Mouse (Mus musculus) regulatory T cell (primary cell): ENCODE data around the gene Syndig1.

Source experiments
- in situ Hi-C: fragments of 300-600 bp; cut with MboI, MseI; formaldehyde crosslinking; loops from one replicate; pipeline ENCODE4 v1.15.1; 2025; ENCODE audit warnings: high pct_unique_total_duplicates

Gene Syndig1

GRCm38 (mm10) chr2:149872496-149872895, 43.5 kb downstream of the Syndig1 start:
- in situ Hi-C loops, result no loop called here

- in situ Hi-C loops, result no loop called here
Observed at GRCm38 (mm10) chr2:149873346-149873745, 44.3 kb downstream of the Syndig1 start.

GRCm38 (mm10) chr2:149877954-149878353, 48.9 kb downstream of the Syndig1 start:
- in situ Hi-C loops, result no loop called here

DNA sequence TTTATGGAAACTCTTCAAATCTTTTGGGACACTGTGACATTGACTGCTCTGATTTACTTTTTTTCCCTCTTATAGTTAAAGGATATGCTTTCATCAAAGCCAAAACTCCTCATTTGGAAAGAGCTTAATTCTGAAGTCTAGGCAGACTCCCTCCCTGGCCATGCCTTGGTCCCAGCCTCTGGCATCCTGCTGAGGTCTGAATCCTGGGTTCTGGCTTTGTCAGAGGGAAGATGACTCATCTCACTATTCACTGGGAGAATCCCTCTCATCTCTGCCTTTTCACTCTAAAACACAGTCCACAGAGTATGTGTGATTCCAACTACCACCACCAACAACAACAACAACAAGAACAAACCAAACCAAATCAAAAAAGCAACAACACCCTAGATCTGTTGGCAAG, 58.6 kb downstream of the Syndig1 start:
- in situ Hi-C loops, result no loop called here

DNA sequence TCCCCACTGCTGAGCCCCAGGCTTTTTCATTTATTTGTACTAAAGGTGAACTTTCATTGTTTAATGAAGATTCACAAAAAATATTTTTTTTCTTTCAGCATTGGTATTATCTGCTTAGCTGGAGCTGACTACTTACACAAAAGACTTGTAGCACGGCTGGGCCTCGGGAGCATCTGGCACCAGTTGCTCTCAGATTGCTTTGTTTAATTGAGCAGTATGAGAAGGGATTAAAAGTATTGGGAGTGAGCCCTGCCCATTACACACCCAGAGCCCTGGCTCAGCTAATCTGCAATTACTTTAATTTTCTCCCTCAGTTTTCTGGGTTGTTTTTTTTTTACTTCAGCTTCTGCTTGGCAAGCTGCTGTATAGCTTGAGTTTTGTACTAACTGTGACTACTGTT, 62.6 kb downstream of the Syndig1 start:
- in situ Hi-C loops, result no loop called here

DNA sequence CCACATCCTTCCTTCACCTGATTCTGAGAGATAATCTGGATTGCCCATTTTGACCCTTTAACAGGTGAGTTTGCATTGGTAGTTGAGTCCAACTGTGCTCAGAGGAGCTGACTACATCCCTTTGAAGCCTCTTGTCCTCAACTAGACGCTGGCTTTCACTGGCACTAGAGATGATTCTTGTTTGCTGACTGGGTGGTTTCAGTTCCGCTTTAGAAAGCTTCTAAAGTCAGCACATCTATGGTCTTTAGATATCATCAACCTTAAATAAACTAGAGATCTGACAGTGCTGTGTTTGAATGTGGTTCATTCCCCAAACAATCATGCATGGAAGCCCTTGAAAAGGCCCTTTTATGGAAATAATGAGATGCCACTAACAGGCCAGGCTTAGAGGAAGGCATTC, 67.3 kb downstream of the Syndig1 start:
- in situ Hi-C loops, result no loop called here

GRCm38 (mm10) chr2:149899615-149900014, 70.6 kb downstream of the Syndig1 start:
- in situ Hi-C loops, result no loop called here

DNA sequence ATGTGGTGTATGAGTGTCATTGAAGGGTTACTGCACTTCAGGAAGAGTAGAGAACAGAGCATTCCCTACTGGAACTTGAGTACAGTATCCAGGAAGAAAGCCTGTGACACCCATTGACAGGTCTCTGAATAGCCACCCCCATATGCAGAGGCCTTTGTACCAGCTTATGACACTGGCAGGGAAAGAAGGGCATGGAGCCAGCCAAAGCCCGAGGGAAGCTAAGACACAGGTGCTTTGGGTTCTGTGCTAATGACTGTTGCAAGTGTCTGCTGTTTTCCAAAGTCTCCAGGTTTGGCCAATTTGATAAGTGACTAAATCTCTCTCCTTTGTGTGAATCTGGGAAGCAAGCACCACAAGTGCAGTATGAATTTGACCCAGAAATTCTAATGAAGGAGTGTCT, 71.6 kb downstream of the Syndig1 start:
- in situ Hi-C loops, result no loop called here

DNA sequence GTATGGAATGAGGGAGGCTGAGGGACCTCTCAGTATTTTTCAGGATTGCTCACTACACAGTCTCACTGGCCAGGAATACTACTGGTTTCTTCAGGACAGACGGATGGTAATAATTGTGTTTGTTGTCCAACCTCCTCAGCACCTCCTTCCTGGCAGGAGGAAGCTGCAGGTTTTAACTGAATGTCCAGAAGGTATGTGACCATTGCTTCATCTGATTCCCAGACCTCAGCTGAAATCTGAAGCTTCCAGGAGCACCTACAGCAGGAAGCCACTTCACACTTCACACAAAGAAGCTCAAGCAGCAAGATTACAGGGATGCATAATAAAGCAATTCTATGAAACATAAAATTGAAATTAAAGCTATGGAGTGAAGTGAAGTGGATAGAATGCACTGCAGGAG, 75.4 kb downstream of the Syndig1 start:
- in situ Hi-C loops, result no loop called here

GRCm38 (mm10) chr2:149906694-149907093, 77.7 kb downstream of the Syndig1 start:
- in situ Hi-C loops, result no loop called here

- in situ Hi-C loops, result no loop called here
Observed at GRCm38 (mm10) chr2:149917162-149917561, 88.2 kb downstream of the Syndig1 start.

DNA sequence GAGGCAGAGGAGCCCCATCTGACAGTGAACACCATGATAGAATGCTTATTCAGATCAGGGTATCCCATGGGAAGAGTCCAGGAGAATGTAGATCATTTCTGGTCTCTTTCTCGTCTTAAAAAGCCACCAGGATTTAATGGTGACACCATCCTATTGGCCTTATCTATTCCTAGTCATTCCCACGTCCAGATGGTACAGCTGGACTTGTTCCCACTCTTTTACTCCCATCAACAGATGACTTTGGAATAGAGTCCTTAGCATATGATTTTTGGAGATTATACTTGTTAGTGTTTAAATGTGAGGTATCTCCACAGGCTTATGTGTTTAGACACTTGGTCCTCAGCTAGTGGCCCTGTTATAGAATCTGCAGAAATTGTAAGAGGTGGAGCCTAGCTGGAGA, 94.5 kb downstream of the Syndig1 start:
- in situ Hi-C loops, result no loop called here

- in situ Hi-C loops, result loop anchor here (25.0 kb wide), 1 partner anchor 1711 kb away; the partner anchor contains the start of gene Snph
Observed at GRCm38 (mm10) chr2:149925911-149926310, 96.9 kb downstream of the Syndig1 start.

- in situ Hi-C loops, result loop anchor here (25.0 kb wide), 1 partner anchor 1710 kb away; the partner anchor contains the start of gene Snph
Observed at GRCm38 (mm10) chr2:149927001-149927400, 98.0 kb downstream of the Syndig1 start.

DNA sequence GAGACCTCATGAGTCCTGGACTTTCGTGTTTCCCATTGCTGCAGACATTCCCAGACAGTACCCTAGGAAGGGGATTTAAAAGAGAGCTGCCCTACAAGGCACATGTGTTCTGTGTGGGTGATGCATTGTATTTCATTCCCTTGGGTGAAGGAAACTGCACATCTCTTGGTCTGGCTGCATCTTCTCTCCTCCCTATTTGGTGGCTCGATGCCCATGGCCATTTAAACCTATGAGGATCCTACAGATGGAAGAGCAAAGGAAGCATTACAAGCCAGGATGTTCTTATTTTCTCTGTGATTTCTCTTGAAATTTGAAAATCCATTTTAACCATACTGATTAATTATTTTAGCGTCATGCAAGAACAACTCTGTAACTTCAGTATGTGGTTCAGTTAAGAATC, 98.5 kb downstream of the Syndig1 start:
- in situ Hi-C loops, result loop anchor here (25.0 kb wide), 1 partner anchor 1710 kb away; the partner anchor contains the start of gene Snph

GRCm38 (mm10) chr2:149929986-149930385, 101.0 kb downstream of the Syndig1 start:
- in situ Hi-C loops, result loop anchor here (10.0 to 25.0 kb wide), 2 partner anchors 1155 to 1707 kb away; partner anchors contain the start of gene Snph

- in situ Hi-C loops, result loop anchor here (10.0 to 25.0 kb wide), 2 partner anchors 1154 to 1706 kb away; partner anchors contain the start of gene Snph
Observed at GRCm38 (mm10) chr2:149931111-149931510, 102.1 kb downstream of the Syndig1 start.

DNA sequence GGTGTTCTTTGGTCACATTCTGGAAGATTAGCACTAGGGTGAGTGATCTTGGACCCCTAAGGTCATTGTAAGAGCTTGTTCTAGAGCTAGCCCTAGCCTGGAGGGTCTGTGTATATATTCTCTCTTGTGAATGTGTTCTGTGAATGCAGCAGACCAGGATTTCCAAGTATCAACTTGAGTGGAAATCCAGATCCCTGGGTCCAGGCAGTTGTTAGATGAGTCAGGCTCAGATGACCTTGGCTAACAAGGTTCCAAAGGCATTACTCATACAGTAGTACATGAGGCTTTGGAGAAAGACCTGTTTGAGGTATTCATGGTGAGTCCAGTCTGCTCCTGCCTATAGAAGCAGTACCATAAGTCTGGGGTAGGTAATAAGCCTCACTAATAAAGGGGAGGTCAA, 103.1 kb downstream of the Syndig1 start:
- in situ Hi-C loops, result loop anchor here (10.0 to 25.0 kb wide), 2 partner anchors 1153 to 1705 kb away; partner anchors contain the start of gene Snph

DNA sequence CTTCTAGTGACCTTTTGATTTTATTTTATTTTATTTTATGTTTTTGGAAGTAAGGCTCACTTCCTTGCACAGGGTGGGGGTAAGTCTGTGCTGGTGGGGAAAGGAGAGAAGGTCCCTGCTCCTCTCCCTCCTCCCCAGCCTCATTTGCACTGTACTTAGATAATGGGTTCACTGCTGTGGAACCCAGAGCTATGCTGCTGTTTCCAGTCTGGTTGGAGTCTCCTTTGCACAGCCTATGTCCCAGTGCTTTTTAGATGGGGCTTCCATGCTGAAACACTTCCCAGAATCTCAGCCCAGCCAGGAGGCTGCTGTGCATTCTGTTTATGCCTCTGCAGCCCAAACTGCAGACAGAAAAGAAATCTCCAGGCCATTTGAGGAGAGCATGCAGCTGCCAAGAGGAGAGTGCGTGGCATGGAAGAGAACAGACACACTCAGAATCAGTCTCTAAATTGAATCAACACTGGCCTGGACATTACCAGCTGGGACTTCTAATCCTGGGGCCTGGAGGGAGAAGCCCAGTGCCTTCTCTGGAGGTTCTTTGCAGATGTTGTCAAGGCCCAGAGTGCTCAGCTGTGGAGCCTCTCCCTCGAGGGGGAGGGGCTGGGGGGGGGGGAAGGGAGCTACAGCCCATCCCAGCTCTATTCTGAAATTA, 104.4 kb downstream of the Syndig1 start:
- in situ Hi-C loops, result loop anchor here (10.0 to 25.0 kb wide), 2 partner anchors 1151 to 1704 kb away; partner anchors contain the start of gene Snph

GRCm38 (mm10) chr2:149934139-149934538, 105.1 kb downstream of the Syndig1 start:
- in situ Hi-C loops, result loop anchor here (10.0 to 25.0 kb wide), 2 partner anchors 1151 to 1703 kb away; partner anchors contain the start of gene Snph

GRCm38 (mm10) chr2:149938829-149939228, 109.8 kb downstream of the Syndig1 start:
- in situ Hi-C loops, result loop anchor here (10.0 to 25.0 kb wide), 2 partner anchors 1146 to 1698 kb away; partner anchors contain the start of gene Snph

DNA sequence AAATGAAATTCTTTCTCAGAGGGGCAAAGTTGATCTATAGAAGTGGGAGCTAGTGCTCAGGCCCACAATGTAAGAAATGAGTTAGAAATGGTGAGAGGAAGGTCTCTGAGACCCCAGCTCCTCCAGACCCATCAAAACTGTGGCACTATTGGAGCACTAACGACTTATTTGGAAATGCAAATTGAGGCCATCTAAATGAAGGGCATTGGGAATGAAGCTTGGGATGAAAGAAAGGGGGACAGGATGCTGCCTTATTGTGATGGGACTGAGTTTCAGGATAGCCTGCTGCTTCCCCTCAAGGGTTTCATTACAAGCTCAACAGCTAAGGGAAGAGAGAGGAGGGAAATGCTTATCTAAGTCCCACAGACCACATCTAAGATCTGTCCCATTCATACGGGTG, 110.6 kb downstream of the Syndig1 start:
- in situ Hi-C loops, result loop anchor here (10.0 to 25.0 kb wide), 2 partner anchors 1145 to 1698 kb away; partner anchors contain the start of gene Snph

GRCm38 (mm10) chr2:149950641-149951040, 121.6 kb downstream of the Syndig1 start:
- in situ Hi-C loops, result no loop called here
